Mouse (Mus musculus) neural tube, embryonic 11.5 days (tissue): ENCODE measurements at regions not wholly inside any gene's neighbourhood (a gene's known extent, or its start where the extent isn't known, plus 50 kb on each side); places are given as distances from the start of the nearest gene placed in this dataset.
"Not testable (repeated sequence)": the region's sequence is repeated elsewhere in the genome, so short reads cannot be mapped to it uniquely, and the experiment has no call there.

Experiments
- ATAC-seq: fragments of 200-750 bp; cut with Nextera tagmentation; 2 replicates; pipeline ENCODE4 v1.8.0; 2017; ENCODE audit warnings: moderate number of reproducible peaks, mild to moderate bottlenecking, moderate TSS enrichment, moderate library complexity; ENCODE audit not compliant: insufficient read depth, low FRiP score, low TSS enrichment
- DNase-seq: peaks from one replicate; pipeline ENCODE4 v3.0.0-alpha.2; 2015; ENCODE audit warnings: low spot score
- H3K27ac ChIP-seq: fragments of 300-500 bp; sonication (generic); 2 replicates; pipeline ENCODE4 v1.5.1; 2014; ENCODE audit warnings: low read depth, mild to moderate bottlenecking, low read length
- H3K27me3 ChIP-seq: fragments of 300-500 bp; sonication (generic); 2 replicates; pipeline ENCODE4 v1.6.1; 2014; ENCODE audit warnings: mild to moderate bottlenecking, low read length, mixed read lengths; ENCODE audit not compliant: control insufficient read depth, insufficient read depth
- H3K36me3 ChIP-seq: fragments of 300-500 bp; sonication (generic); 2 replicates; pipeline ENCODE4 v1.6.1; 2014; ENCODE audit warnings: mild to moderate bottlenecking, low read length, moderate library complexity, mixed read lengths; ENCODE audit not compliant: control insufficient read depth, insufficient read depth
- H3K4me1 ChIP-seq: fragments of 300-500 bp; sonication (generic); 2 replicates; pipeline ENCODE4 v1.6.1; 2014; ENCODE audit warnings: low read length, mixed read lengths; ENCODE audit not compliant: control insufficient read depth, insufficient read depth
- H3K4me2 ChIP-seq: fragments of 300-500 bp; sonication (generic); 2 replicates; pipeline ENCODE4 v1.6.1; 2014; ENCODE audit warnings: low read depth, mild to moderate bottlenecking, moderate library complexity
- H3K4me3 ChIP-seq: fragments of 300-500 bp; sonication (generic); 2 replicates; pipeline ENCODE4 v1.5.1; 2014; ENCODE audit warnings: low read depth, low read length
- H3K9ac ChIP-seq: fragments of 300-500 bp; sonication (generic); 2 replicates; pipeline ENCODE4 v1.6.1; 2014; ENCODE audit warnings: mild to moderate bottlenecking, low read length
- H3K9me3 ChIP-seq: fragments of 300-500 bp; sonication (generic); 2 replicates; pipeline ENCODE4 v1.6.1; 2016; ENCODE audit warnings: low read length; ENCODE audit not compliant: control insufficient read depth
- WGBS: fragments of 180-500 bp; shearing (Covaris S2); extraction: QIAGEN DNeasy Blood & Tissue Kit; methylation state at CpG from one replicate; pipeline ENCODE4 v1.1.7; 2014; 5-methylcytosine and 5-hydroxymethylcytosine counted together

DNA sequence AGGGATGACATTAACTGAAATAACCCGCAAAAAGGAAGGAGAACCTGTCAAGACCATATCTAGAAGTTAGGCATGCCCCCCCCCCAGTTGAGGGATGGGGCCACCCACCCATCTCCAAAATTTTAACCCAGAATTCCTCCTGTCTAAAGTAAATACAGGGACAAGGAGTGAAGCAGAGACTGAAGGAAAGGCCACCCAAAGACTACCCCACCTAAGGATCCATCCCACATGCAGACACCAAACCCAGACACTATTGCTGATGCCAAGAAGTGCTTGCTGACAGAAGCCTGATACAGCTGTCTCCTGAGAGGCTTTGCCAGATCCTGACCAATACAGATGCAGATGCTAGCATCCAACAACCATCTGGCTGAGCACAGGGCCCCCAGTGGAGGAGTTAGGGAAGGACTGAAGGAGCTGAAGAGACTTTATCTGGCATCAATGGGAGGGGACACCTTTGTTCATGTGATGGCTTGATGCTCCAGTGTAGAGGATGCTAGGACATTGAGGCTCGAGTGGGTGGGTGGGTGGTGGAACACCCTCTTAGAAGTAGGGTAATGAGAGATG is 379.2 kb upstream of the Ercc4 start:
- not testable (repeated sequence) for DNase-seq, H3K9ac ChIP-seq, H3K27me3 ChIP-seq, H3K4me2 ChIP-seq, H3K9me3 ChIP-seq, H3K4me3 ChIP-seq, H3K36me3 ChIP-seq, H3K27ac ChIP-seq, ATAC-seq, H3K4me1 ChIP-seq
- 90% methylated on average over 2 of the region's 2 CpGs for WGBS

DNA sequence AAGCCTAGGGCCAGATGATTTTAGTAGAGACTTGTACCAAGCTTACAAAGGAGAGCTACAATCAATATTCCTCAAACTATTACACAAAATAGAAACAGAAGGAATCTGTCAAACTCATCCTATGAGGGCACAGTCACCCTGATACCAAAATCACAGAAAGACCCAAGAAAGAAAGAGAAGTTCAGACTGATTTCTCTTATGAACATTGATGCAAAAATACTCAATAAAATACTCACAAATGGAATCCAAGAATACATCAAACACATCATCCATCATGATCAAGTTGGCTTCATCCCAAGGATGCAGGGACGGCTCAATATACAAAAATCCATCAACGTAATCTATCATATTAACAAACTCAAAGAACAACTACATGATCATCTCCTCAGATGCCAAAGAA is 377.9 kb upstream of the Ercc4 start:
- no peaks in the 10 kb centered on the region for H3K36me3 ChIP-seq
- ATAC-seq (no peak), DNase-seq (no peak)
- no peaks in the 10 kb centered on the region for H3K4me1 ChIP-seq
- WGBS = 91% methylated on average over 2 of the region's 2 CpGs
- no peak overlapping the region for H3K4me2 ChIP-seq
- H3K9ac ChIP-seq = no peak overlapping the region
- H3K4me3 ChIP-seq = no peak overlapping the region
- no peak overlapping the region for H3K27ac ChIP-seq
- no peaks in the 10 kb centered on the region for H3K27me3 ChIP-seq
- H3K9me3 ChIP-seq = no peaks in the 10 kb centered on the region

DNA sequence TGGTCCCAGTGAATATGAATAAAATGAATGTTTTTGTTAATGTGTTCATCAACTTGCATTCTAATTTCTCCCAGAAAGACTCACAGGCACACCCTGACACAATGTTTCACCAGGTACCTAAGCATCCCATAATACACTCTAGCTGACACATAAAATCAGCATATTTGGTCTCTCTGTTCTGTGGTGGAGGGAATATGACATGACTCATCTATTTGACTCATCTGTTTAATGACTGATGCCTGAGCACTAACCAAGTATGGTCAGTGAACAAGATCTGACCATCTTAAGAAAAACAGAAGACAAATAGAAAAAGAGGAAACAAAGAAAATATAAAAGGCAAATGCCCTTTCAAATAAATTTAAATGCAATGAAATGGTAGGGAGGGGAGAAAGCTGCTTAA is 367.0 kb upstream of the Ercc4 start:
- no peaks in the 10 kb centered on the region for H3K27me3 ChIP-seq
- no peaks in the 10 kb centered on the region for H3K9me3 ChIP-seq
- ATAC-seq (no peak), DNase-seq (no peak)
- H3K4me2 ChIP-seq = no peak overlapping the region
- no peak overlapping the region for H3K4me3 ChIP-seq
- H3K9ac ChIP-seq = no peak overlapping the region
- no peaks in the 10 kb centered on the region for H3K36me3 ChIP-seq
- no peaks in the 10 kb centered on the region for H3K4me1 ChIP-seq
- no peak overlapping the region for H3K27ac ChIP-seq

DNA sequence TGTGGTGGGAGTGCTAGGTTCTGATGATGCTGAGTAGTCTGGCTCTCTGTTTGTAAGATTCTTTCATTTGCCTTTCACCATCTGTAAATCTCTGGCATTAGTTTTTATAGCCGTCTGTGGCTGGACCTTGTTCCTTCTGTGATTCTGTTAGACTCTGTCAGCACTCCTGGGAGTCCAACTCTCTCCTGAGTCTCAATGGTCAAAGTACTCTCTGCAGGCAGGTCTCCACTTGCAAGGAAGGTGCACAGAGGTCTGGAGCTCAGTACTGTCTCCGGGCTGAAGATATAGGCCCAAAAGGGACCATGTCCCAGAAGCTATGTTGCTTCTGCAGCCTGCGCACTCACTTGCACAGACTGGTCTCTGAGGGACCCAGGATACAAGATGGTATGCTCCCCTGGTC is 356.3 kb upstream of the Ercc4 start:
- DNase-seq = no peak
- no peak overlapping the region for H3K4me2 ChIP-seq
- WGBS = 85% methylated on average over 3 of the region's 3 CpGs
- no peak overlapping the region for H3K9ac ChIP-seq
- ATAC-seq = no peak
- H3K27ac ChIP-seq = no peak overlapping the region
- H3K4me3 ChIP-seq = no peak overlapping the region
- no peaks in the 10 kb centered on the region for H3K9me3 ChIP-seq
- no peaks in the 10 kb centered on the region for H3K36me3 ChIP-seq
- H3K27me3 ChIP-seq = no peaks in the 10 kb centered on the region
- H3K4me1 ChIP-seq = no peaks in the 10 kb centered on the region

DNA sequence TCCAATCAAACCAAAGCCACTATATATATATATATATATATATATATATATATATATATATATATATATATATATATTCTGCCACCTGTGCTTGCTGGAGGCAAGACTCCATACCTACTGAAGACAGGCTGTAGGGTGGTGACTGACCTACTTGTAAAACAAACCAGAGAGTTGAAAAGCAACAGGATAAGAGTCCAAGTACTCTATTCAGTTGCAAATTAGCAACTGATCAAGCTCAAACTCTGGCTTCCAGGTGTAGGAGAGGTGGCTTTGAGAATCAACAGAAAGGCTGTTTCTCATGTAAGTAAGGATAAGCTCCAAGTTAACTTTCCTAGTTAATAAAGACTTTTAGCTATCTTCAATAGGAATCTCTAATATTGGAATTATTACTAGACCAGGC is 355.1 kb upstream of the Ercc4 start:
- no peak for DNase-seq
- Histone ChIP-seq H3K36me3 (no peaks in the 10 kb centered on the region), H3K4me1 (no peaks in the 10 kb centered on the region), H3K27me3 (no peaks in the 10 kb centered on the region), H3K27ac (no peak overlapping the region), H3K4me2 (no peak overlapping the region), H3K4me3 (no peak overlapping the region), H3K9me3 (no peaks in the 10 kb centered on the region), H3K9ac (no peak overlapping the region)
- ATAC-seq = no peak

DNA sequence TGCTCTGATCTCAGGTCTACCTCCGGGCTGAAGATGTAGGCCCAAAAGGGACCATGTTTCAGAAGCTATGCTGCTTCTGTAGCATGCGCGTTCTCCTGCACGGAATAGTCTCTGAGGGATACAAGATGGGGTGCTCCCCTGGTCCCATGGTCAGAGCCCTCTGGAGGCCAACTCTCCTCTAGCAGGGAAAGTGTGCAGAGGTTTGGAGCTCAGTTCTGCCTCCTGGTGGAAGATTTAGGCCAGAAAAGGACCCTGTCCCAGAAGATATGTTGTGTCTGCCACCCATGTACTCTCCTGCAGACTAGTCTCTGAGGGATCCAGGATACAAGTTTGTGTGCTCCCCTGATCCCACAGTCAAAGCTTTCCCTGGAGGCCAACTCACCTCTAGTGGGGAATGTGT is 350.9 kb upstream of the Ercc4 start:
- Histone ChIP-seq H3K9me3 (no peaks in the 10 kb centered on the region), H3K4me3 (no peak overlapping the region), H3K36me3 (no peaks in the 10 kb centered on the region), H3K9ac (no peak overlapping the region), H3K4me2 (no peak overlapping the region), H3K27me3 (no peaks in the 10 kb centered on the region), H3K4me1 (no peaks in the 10 kb centered on the region), H3K27ac (no peak overlapping the region)
- 89% methylated on average over 4 of the region's 4 CpGs for WGBS
- ATAC-seq (no peak), DNase-seq (no peak)

DNA sequence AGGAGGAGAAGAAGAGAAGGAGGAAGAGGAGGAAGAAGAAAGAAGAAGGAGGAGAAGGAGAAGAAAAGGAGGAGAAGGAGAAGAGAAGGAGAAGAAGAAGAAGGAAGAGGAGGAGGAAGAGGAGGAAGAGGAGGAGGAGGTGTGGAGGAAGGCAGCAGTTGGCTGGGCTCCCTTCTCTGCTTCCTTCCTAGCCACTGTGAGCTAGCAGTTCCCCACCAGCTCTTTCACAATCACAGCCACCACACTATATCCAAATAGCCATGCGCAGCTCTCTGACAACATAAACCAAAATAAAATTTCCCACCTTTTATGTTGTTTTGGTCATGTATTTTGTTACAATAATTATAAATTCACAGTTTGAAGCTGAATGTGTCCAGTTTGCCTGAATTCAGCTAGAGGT is 345.3 kb upstream of the Ercc4 start:
- Histone ChIP-seq H3K36me3 (no peaks in the 10 kb centered on the region), H3K9me3 (no peaks in the 10 kb centered on the region), H3K27ac (no peak overlapping the region), H3K4me1 (no peaks in the 10 kb centered on the region), H3K4me2 (no peak overlapping the region), H3K27me3 (no peaks in the 10 kb centered on the region), H3K9ac (no peak overlapping the region), H3K4me3 (no peak overlapping the region)
- DNase-seq (no peak), ATAC-seq (no peak)
- WGBS = 88% methylated on average over 1 of the region's 1 CpGs

DNA sequence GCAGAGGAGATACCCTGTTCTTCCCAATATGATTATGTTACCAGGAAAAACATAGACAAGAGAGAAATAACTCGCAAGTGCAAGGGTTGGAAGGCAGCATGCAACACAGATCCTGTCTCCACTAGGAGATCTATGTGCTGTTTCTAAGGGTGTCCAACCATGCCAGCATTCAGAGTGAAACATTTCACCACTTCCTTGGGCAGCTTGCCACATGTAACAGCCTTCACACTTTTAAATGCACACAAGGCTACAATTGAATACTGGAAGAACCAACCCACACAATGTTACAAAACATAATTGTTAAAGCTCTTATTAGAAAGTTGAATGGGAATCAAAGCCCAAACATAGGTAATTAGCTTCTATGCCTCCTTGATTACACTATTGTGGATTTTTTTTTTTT is 344.9 kb upstream of the Ercc4 start:
- Histone ChIP-seq H3K27me3 (no peaks in the 10 kb centered on the region), H3K4me2 (no peak overlapping the region), H3K27ac (no peak overlapping the region), H3K9me3 (no peaks in the 10 kb centered on the region), H3K4me1 (no peaks in the 10 kb centered on the region), H3K36me3 (no peaks in the 10 kb centered on the region), H3K9ac (no peak overlapping the region), H3K4me3 (no peak overlapping the region)
- WGBS = 93% methylated on average over 1 of the region's 1 CpGs
- ATAC-seq (no peak), DNase-seq (no peak)

DNA sequence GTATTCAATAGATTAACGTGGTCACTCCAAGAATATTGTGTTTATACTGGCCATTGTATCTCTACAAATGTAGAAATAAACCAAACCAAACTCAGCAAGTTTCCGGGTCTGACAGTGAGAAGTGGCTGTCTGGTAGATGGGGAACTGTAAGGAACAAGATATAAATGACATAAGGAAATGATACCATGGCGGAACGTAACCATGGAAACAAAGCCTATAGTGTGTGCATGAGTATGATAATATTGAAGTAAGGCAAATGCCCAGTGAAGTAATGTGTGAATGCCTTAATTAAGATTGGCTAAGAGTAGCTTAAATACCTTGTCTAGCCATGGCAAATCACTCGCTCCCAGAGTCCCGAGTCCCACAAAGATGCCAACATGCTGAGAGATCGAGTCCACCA is 342.6 kb upstream of the Ercc4 start:
- Histone ChIP-seq H3K4me2 (no peak overlapping the region), H3K9ac (no peak overlapping the region), H3K9me3 (no peaks in the 10 kb centered on the region), H3K4me1 (no peaks in the 10 kb centered on the region), H3K4me3 (no peak overlapping the region), H3K27ac (no peak overlapping the region), H3K27me3 (no peaks in the 10 kb centered on the region), H3K36me3 (no peaks in the 10 kb centered on the region)
- 95% methylated on average over 7 of the region's 7 CpGs for whole genome bisulfite sequencing
- DNase-seq (no peak), ATAC-seq (no peak)
